Mouse (Mus musculus): ENCODE measurements at regions not wholly inside any gene's neighbourhood (a gene's known extent, or its start where the extent isn't known, plus 50 kb on each side); places are given as distances from the start of the nearest gene placed in this dataset.

DNA sequence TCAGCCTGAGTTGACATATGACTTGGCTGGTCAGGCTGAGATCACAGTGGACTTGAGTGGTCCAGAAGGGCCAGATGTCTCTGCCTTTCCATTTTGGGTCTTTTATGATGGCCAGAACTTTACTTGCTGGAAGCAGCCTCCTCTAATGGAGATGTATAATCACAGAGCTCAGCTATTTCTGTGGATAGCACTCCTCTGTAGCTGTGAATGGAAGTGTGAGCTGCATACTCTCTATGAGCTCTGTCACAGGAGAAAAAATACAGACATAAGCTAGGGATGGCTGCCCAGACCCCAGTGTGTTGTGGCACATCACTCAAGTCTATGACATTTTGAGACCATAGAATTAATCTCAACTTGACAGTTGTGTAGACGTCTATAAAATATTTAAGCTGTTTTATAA lies 284.3 kb upstream of the Kif2a start:
- TF ChIP-seq POLR2A (IDR thresholded peaks at IDR 0.05; ENCODE audit: borderline replicate concordance, extremely low read depth, insufficient read depth, insufficient read length, poor library complexity, severe bottlenecking) (no peak), CTCF (IDR thresholded peaks at IDR 0.05; ENCODE audit: borderline replicate concordance, extremely low read depth, insufficient read depth, insufficient read length) (no peak)

Data from brain, embryonic 14.5 days (tissue).